ENCODE assay signal across 8 mouse cellular contexts in genomic region chr6:125231117-125232044, GRCm38 (mm10). TPM values are rescaled to one million over a fixed set of nuclear protein-coding genes. Genes with fewer than 3 reads are reported as not detected.
DNase-seq lines count a peak whose midpoint lies in the region; ATAC-seq and TF ChIP-seq lines count a peak whose summit lies in the region.

Tapbpl (minus strand) TSS chr6:125231860.

- WGBS in lung, postnatal 0 days = 2% methylated on average over 16 of the region's 16 CpGs

- peak; percentile 67 for ATAC-seq in erythroid progenitor cell, adult 5-6 weeks (replicated peaks; ENCODE audit: low FRiP score, poor library complexity, severe bottlenecking)
- peak; percentile 77 for ATAC-seq in lung, postnatal 0 days

- peaks cover 3 to 17% of the 10 kb centered on the region in 2 experiments; a peak in 3 of 4 replicates for H3K4me1 ChIP-seq in MEL (ENCODE audit: control insufficient read depth in 1 of 2, insufficient read depth in 2 of 2, low read length in 2 of 2)
- H3K4me1 ChIP-seq in lung, postnatal 0 days (ENCODE audit: insufficient read depth, low read depth, low read length) = peaks cover 10% of the 10 kb centered on the region; the same call in 1 of the 2 replicates

- TF ChIP-seq RAD21 in MEL (IDR thresholded peaks at IDR 0.05; ENCODE audit: low read depth, low read length) = no peak

- peaks cover 4% of the 10 kb centered on the region; the same call in 1 of the 2 replicates for H3K79me2 ChIP-seq in MEL (ENCODE audit: control insufficient read depth, insufficient read depth, low read length, poor library complexity)

- peak within 1 kb of the TSS; percentile 93 for H3K4me2 ChIP-seq in lung, postnatal 0 days (replicated peaks; ENCODE audit: low read depth, low read length)

- H3K27me3 ChIP-seq in MEL (ENCODE audit: control insufficient read depth in 1 of 2, insufficient read depth in 2 of 2, low read length in 2 of 2) = no peaks in the 10 kb centered on the region
- no peaks in the 10 kb centered on the region for H3K27me3 ChIP-seq in lung, postnatal 0 days (replicated peaks; ENCODE audit: insufficient read depth, low read length)

- peak; percentile 44 to 73 for TF ChIP-seq POLR2A in MEL (IDR thresholded peaks at IDR 0.05; ENCODE audit: control insufficient read depth in 1 of 2, insufficient read depth in 1 of 2, low read depth in 1 of 2, low read length in 2 of 2, poor library complexity in 1 of 2)

- peak within 1 kb of the TSS; percentile 70 for H3K27ac ChIP-seq in MEL (ENCODE audit: control insufficient read depth, low read depth, low read length)
- peak within 1 kb of the TSS; percentile 96 for H3K27ac ChIP-seq in lung, postnatal 0 days (ENCODE audit: low read length)

- H3K4me3 ChIP-seq in MEL (ENCODE audit: control insufficient read depth in 1 of 2, insufficient read depth in 1 of 2, low read depth in 2 of 2, low read length in 2 of 2) = peak within 1 kb of the TSS; percentile 84 to 89
- H3K4me3 ChIP-seq in lung, postnatal 0 days (ENCODE audit: low read depth, low read length) = peak within 1 kb of the TSS; percentile 79

- H3K9ac ChIP-seq in MEL (ENCODE audit: control insufficient read depth, low read depth, low read length, poor library complexity, severe bottlenecking) = peak within 1 kb of the TSS; percentile 85
- H3K9ac ChIP-seq in lung, postnatal 0 days (replicated peaks; ENCODE audit: low read depth) = peak within 1 kb of the TSS; percentile 88

- peak in 1 of 2 experiments; percentile 9; a peak in 1 of 4 replicates for TF ChIP-seq EP300 in MEL (IDR thresholded peaks at IDR 0.05; ENCODE audit: low read depth in 1 of 2, low read length in 2 of 2)
- TF ChIP-seq EP300 in lung, postnatal 0 days (IDR thresholded peaks at IDR 0.05) = no peak

- H3K36me3 ChIP-seq in MEL (ENCODE audit: control insufficient read depth in 1 of 2, insufficient read depth in 2 of 2, low read length in 2 of 2) = peaks cover 0 to 9% of the 10 kb centered on the region in 2 experiments; a peak in 2 of 4 replicates
- H3K36me3 ChIP-seq in lung, postnatal 0 days (ENCODE audit: insufficient read depth, low read length) = no peaks in the 10 kb centered on the region

- TF ChIP-seq CTCF in MEL (IDR thresholded peaks at IDR 0.05 in 2 of 3, conservative IDR thresholded peaks at IDR 0.05 in 1 of 3; ENCODE audit: control insufficient read depth in 1 of 3, insufficient read depth in 1 of 3, low read depth in 2 of 3, low read length in 3 of 3, poor library complexity in 1 of 3, severe bottlenecking in 1 of 3) = no peak
- no peak for TF ChIP-seq CTCF in lung, postnatal 0 days (IDR thresholded peaks at IDR 0.05)

- intact Hi-C loops in heart, postnatal 14 days (cut with DNase I) = no loop called here

- H3K9me3 ChIP-seq in MEL (replicated peaks; ENCODE audit: insufficient read depth, low read length) = no peaks in the 10 kb centered on the region
- H3K9me3 ChIP-seq in lung, postnatal 0 days (ENCODE audit: low read length) = no peaks in the 10 kb centered on the region

- DNase-seq in MEL (ENCODE audit: low read depth, low spot score) = peak; percentile 85
- DNase-seq in brain, embryonic 18.5 days (ENCODE audit: low read depth, low spot score) = peak; percentile 26
- peak; percentile 55 to 71 for DNase-seq in heart, postnatal 14 days
- peak; percentile 68 to 76 for DNase-seq in kidney, postnatal 4 days
- peak; percentile 84 for DNase-seq in lung, postnatal 0 days (ENCODE audit: low spot score)
- peak; percentile 44 for DNase-seq in ovary, adult 18-20 months (ENCODE audit: low spot score)
- peak; percentile 81 to 86 for DNase-seq in thymus, postnatal 36 days

TF ChIP-seq in MEL, 35 proteins besides CTCF, POLR2A, EP300 and RAD21:
- TF ChIP-seq NELFE (IDR thresholded peaks at IDR 0.05; ENCODE audit: low read depth, low read length) (peak; percentile 67), TAL1 (IDR thresholded peaks at IDR 0.05; ENCODE audit: low read length) (no peak), MAX (IDR thresholded peaks at IDR 0.05; ENCODE audit: low read length) (0 out of 2 replicates have a peak, but pooled peaks have one; percentile 28), MXI1 (IDR thresholded peaks at IDR 0.05; ENCODE audit: low read depth, low read length) (peak; percentile 50; the same call in 1 of the 2 replicates), NRF1 (IDR thresholded peaks at IDR 0.05; ENCODE audit: insufficient read depth, low read depth, low read length, poor library complexity, severe bottlenecking) (no peak), ZMIZ1 (IDR thresholded peaks at IDR 0.05; ENCODE audit: low read depth, low read length) (peak; percentile 65), CHD1 (IDR thresholded peaks at IDR 0.05; ENCODE audit: low read depth, low read length) (peak; percentile 83; the same call in 1 of the 2 replicates), MAZ (IDR thresholded peaks at IDR 0.05; ENCODE audit: low read depth, low read length) (peak; percentile 32), UBTF (IDR thresholded peaks at IDR 0.05; ENCODE audit: borderline replicate concordance, insufficient read depth, low read depth, low read length) (0 out of 2 replicates have a peak, but pooled peaks have one; percentile 11), ETS1 (IDR thresholded peaks at IDR 0.05; ENCODE audit: low read depth, low read length) (peak; percentile 68), POLR2AphosphoS2 (IDR thresholded peaks at IDR 0.05; ENCODE audit: low read length) (peak; percentile 84), SMC3 (IDR thresholded peaks at IDR 0.05; ENCODE audit: low read depth, low read length) (no peak), HCFC1 (IDR thresholded peaks at IDR 0.05; ENCODE audit: low read depth, low read length) (peak; percentile 41; the same call in 1 of the 2 replicates), RCOR1 (IDR thresholded peaks at IDR 0.05; ENCODE audit: low read depth, low read length) (no peak), CHD2 (IDR thresholded peaks at IDR 0.05; ENCODE audit: low read length) (no peak)
TF ChIP-seq in MEL: peak in this region for 10.

RNA-seq across cellular contexts. Expression of gene Tapbpl, which starts in this region (rescaled TPM):
- total RNA-seq in MEL (2012; rRNA removed) = 2.1 and 2.5 TPM in 2 replicates
- 1 to 10 TPM in 1 of 2 experiments, not detected in 1; 5.2 TPM for polyA plus RNA-seq in MEL (2012; ENCODE audit: insufficient read depth in 1 of 2, insufficient read length in 2 of 2, low read depth in 1 of 2, low replicate concordance in 2 of 2, missing spikeins in 1 of 2)
- 0.84 and 1.8 TPM in 2 replicates for total RNA-seq in erythroid progenitor cell, adult 5-6 weeks (2015; ENCODE audit: low replicate concordance)
- 6.7 and 6.8 TPM in 2 replicates for total RNA-seq in erythroid progenitor cell, adult 5-6 weeks (2017; ENCODE audit: low replicate concordance)
- 1 to 10 TPM; 4.0 to 4.3 TPM for total RNA-seq in heart, postnatal 14 days (2021)
- 14.2 and 16.9 TPM in 2 replicates for polyA plus RNA-seq in lung, postnatal 0 days (2015; fragmentation: Nextera tagmentation; extraction: Ambion mirVana)

Comparison
In these comparisons a context has a peak if more than half of its experiments do, and no peak if none do; other contexts are left out.
1. Peak in every context shown above with its lines: DNase-seq, ATAC-seq, H3K4me3 ChIP-seq and H3K27ac ChIP-seq.
2. DNase-seq: peak in every context shown above with its lines; median percentile 85 in MEL; 84 in lung, postnatal 0 days; 84 in thymus, postnatal 36 days; 72 in kidney, postnatal 4 days; 63 in heart, postnatal 14 days; 44 in ovary, adult 18-20 months; 26 in brain, embryonic 18.5 days.